Mouse (Mus musculus): ENCODE results near the gene Gm34653.

- TF ChIP-seq POLR2A (IDR thresholded peaks at IDR 0.05; ENCODE audit: control insufficient read depth, low read depth, low read length) (no peak), CTCF (IDR thresholded peaks at IDR 0.05; ENCODE audit: control insufficient read depth, insufficient read depth, insufficient replicate concordance, low read depth, low read length) (no peak)
Observed at GRCm38 (mm10) chr2:34835669-34836068, 2.9 kb downstream of the Gm34653 start.

Measured in testis, adult 2 months (tissue).